Mouse (Mus musculus) forebrain, postnatal 0 days (tissue): ENCODE measurements at regions not wholly inside any gene's neighbourhood (a gene's known extent, or its start where the extent isn't known, plus 50 kb on each side); places are given as distances from the start of the nearest gene placed in this dataset.

ENCODE experiments used
- ATAC-seq: fragments of 200-750 bp; cut with Nextera tagmentation; 2 replicates; pipeline ENCODE4 v1.8.0; 2017; ENCODE audit warnings: mild to moderate bottlenecking, moderate library complexity
- DNase-seq: peaks from one replicate; pipeline ENCODE4 v3.0.0-alpha.2; 2015
- H3K27ac ChIP-seq: fragments of 300-500 bp; sonication (generic); 2 replicates; pipeline ENCODE4 v1.5.1; 2014; ENCODE audit warnings: low read depth, mild to moderate bottlenecking, antibody characterized with exemption, low read length, moderate library complexity, mixed read lengths
- H3K27me3 ChIP-seq: fragments of 300-500 bp; sonication (generic); 2 replicates; pipeline ENCODE4 v1.6.1; 2014; ENCODE audit warnings: mild to moderate bottlenecking, low read length, mixed read lengths; ENCODE audit not compliant: insufficient read depth
- H3K36me3 ChIP-seq: fragments of 300-500 bp; sonication (generic); 2 replicates; pipeline ENCODE4 v1.6.1; 2014; ENCODE audit warnings: mild to moderate bottlenecking, moderate library complexity; ENCODE audit not compliant: insufficient read depth
- H3K4me1 ChIP-seq: fragments of 300-500 bp; sonication (generic); 2 replicates; pipeline ENCODE4 v1.6.1; 2014; ENCODE audit warnings: antibody characterized with exemption; ENCODE audit not compliant: insufficient read depth
- H3K4me2 ChIP-seq: fragments of 300-500 bp; sonication (generic); 2 replicates; pipeline ENCODE4 v1.6.1; 2014; ENCODE audit warnings: low read depth, mild to moderate bottlenecking, moderate library complexity
- H3K4me3 ChIP-seq: fragments of 300-500 bp; sonication (generic); 2 replicates; pipeline ENCODE4 v1.5.1; 2014; ENCODE audit warnings: low read depth, low read length, mixed read lengths
- H3K9ac ChIP-seq: fragments of 300-500 bp; sonication (generic); 2 replicates; pipeline ENCODE4 v1.6.1; 2014; ENCODE audit warnings: mild to moderate bottlenecking
- H3K9me3 ChIP-seq: fragments of 300-500 bp; sonication (generic); 2 replicates; pipeline ENCODE4 v1.6.1; 2016; ENCODE audit warnings: low read length
- CTCF ChIP-seq: sonication (generic); IDR thresholded peaks from 2 replicates; pipeline ENCODE4 v1.5.1; 2016; ENCODE audit warnings: antibody characterized with exemption, control low read depth, low read depth
- WGBS: fragments of 180-500 bp; shearing (Covaris S2); extraction: QIAGEN DNeasy Blood & Tissue Kit; methylation state at CpG from one replicate; pipeline ENCODE4 v1.1.7; 2014; 5-methylcytosine and 5-hydroxymethylcytosine counted together

- DNase-seq: peak; percentile 52
- no peak for ATAC-seq
- WGBS: 58% methylated on average over 5 of the region's 5 CpGs
Observed at GRCm38 (mm10) chr3:22023551-22023950, 52.9 kb upstream of the Tbl1xr1 start.

GRCm38 (mm10) chr3:22024200-22024599 is 52.3 kb upstream of the Tbl1xr1 start:
- no peak for TF ChIP-seq CTCF
- WGBS: 41% methylated on average over 6 of the region's 6 CpGs
- H3K27me3 ChIP-seq: no peaks in the 10 kb centered on the region
- no peak overlapping the region for H3K27ac ChIP-seq
- ATAC-seq (no peak), DNase-seq (no peak)
- H3K36me3 ChIP-seq: no peaks in the 10 kb centered on the region
- no peaks in the 10 kb centered on the region for H3K9me3 ChIP-seq
- H3K4me3 ChIP-seq: no peak overlapping the region
- H3K4me1 ChIP-seq: no peaks in the 10 kb centered on the region
- no peak overlapping the region for H3K9ac ChIP-seq
- H3K4me2 ChIP-seq: no peak overlapping the region

More at GRCm38 (mm10) chr3:22023551-22023950, 52.9 kb upstream of the Tbl1xr1 start:
- Histone ChIP-seq H3K27ac (no peak overlapping the region), H3K36me3 (no peaks in the 10 kb centered on the region), H3K27me3 (no peaks in the 10 kb centered on the region), H3K4me2 (no peak overlapping the region), H3K4me1 (no peaks in the 10 kb centered on the region), H3K4me3 (no peak overlapping the region), H3K9ac (no peak overlapping the region), H3K9me3 (no peaks in the 10 kb centered on the region)
- TF ChIP-seq CTCF: no peak

GRCm38 (mm10) chr3:22025119-22025518 is 51.3 kb upstream of the Tbl1xr1 start:
- no peaks in the 10 kb centered on the region for H3K27me3 ChIP-seq
- DNase-seq (no peak), ATAC-seq (no peak)
- no peaks in the 10 kb centered on the region for H3K36me3 ChIP-seq
- no peak overlapping the region for H3K4me3 ChIP-seq
- H3K9ac ChIP-seq: no peak overlapping the region
- no peak overlapping the region for H3K27ac ChIP-seq
- H3K9me3 ChIP-seq: no peaks in the 10 kb centered on the region
- no peak for TF ChIP-seq CTCF
- WGBS: 55% methylated on average over 6 of the region's 6 CpGs
- no peaks in the 10 kb centered on the region for H3K4me1 ChIP-seq
- H3K4me2 ChIP-seq: no peak overlapping the region

DNA sequence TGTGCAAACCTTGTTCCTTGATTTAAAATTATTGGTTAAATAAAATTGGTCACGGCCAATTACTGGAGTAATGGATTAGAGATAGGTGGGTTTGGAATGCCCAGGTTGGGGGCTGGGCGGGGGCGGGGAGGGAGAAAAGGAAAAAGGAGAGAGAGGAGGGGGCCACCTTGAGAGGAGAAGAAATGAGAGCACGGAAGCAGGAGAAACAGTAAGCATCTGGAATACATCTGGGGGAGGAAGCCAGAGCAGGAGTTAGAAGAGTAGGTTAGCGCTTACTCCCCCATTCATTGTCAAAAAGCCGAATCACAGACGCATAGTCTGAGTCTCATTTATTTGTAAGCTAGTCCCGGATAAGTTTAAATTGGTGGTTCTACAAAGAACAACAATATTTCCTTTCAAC is 50.8 kb upstream of the Tbl1xr1 start:
- Histone ChIP-seq H3K4me1 (no peaks in the 10 kb centered on the region), H3K27me3 (no peaks in the 10 kb centered on the region), H3K27ac (no peak overlapping the region), H3K4me2 (no peak overlapping the region), H3K36me3 (no peaks in the 10 kb centered on the region), H3K9me3 (no peaks in the 10 kb centered on the region), H3K9ac (no peak overlapping the region), H3K4me3 (no peak overlapping the region)
- TF ChIP-seq CTCF: no peak
- WGBS: 77% methylated on average over 8 of the region's 8 CpGs
- DNase-seq (no peak), ATAC-seq (no peak)
